Mouse (Mus musculus): ENCODE results near the gene Vmn1r72. TPM values are rescaled to one million over a fixed set of nuclear protein-coding genes. Genes with fewer than 3 reads are reported as not detected.

Vmn1r72 gene
- not detected in 2 replicates for polyA plus RNA-seq (2012; rRNA removed)

GRCm38 (mm10) chr7:11680047-11680446, at the start of gene Vmn1r72:
Vmn1r72 (minus strand) TSS chr7:11680147.

Other genes starting within 250 kb of the Vmn1r72 start
- not detected in 2 replicates for gene Zscan4-ps2, start 165.8 kb downstream of the Vmn1r72 start, polyA plus RNA-seq (2012; rRNA removed)
- gene Zscan4-ps3, start 70.8 kb downstream of the Vmn1r72 start, polyA plus RNA-seq (2012; rRNA removed), result not detected in 2 replicates
- gene Vmn1r73, start 50.1 kb upstream of the Vmn1r72 start, polyA plus RNA-seq (2012; rRNA removed), result not detected in 2 replicates
- gene Vmn1r74, start 153.8 kb upstream of the Vmn1r72 start, polyA plus RNA-seq (2012; rRNA removed), result not detected in 2 replicates
- gene Vmn1r75, start 194.5 kb upstream of the Vmn1r72 start, polyA plus RNA-seq (2012; rRNA removed), result not detected in 2 replicates

Measured in colon, adult 2 months (tissue).